ENCODE assay signal across 8 mouse cellular contexts in genomic region chr13:70545261-70545660, GRCm38 (mm10).
A peak's percentile ranks its signal among the peaks of the same experiment; 100 is the strongest.
DNase-seq lines count a peak whose midpoint lies in the region; ATAC-seq and TF ChIP-seq lines count a peak whose summit lies in the region.

No protein-coding gene starts in this region.

- no peaks in the 10 kb centered on the region for H3K79me2 ChIP-seq in heart, adult 2 months (replicated peaks; ENCODE audit: control insufficient read depth, insufficient read depth, low read length)

- H3K36me3 ChIP-seq in heart, adult 2 months (ENCODE audit: control insufficient read depth, insufficient read depth, low read length) = no peaks in the 10 kb centered on the region
- H3K36me3 ChIP-seq in midbrain, embryonic 14.5 days (ENCODE audit: control insufficient read depth, insufficient read depth, low read length) = no peaks in the 10 kb centered on the region
- H3K36me3 ChIP-seq in midbrain, embryonic 13.5 days = no peaks in the 10 kb centered on the region

- no peak for TF ChIP-seq EP300 in heart, adult 2 months (IDR thresholded peaks at IDR 0.05; ENCODE audit: insufficient read depth, low read depth, low read length)

- DNase-seq in heart, adult 2 months = no peak
- DNase-seq in heart, postnatal 4 days = no peak
- DNase-seq in midbrain, embryonic 14.5 days = peak; percentile 78
- DNase-seq in retina, postnatal 1 day = peak; percentile 65
- no peak for DNase-seq in layer of hippocampus, adult 11-12 months (ENCODE audit: low spot score)

- no peak for TF ChIP-seq POLR2A in heart, adult 2 months (IDR thresholded peaks at IDR 0.05; ENCODE audit: insufficient read depth, low read depth, low read length)
- TF ChIP-seq POLR2A in cortical plate, adult 2 months (IDR thresholded peaks at IDR 0.05; ENCODE audit: extremely low read depth, insufficient read depth, low read length) = no peak

- no peaks in the 10 kb centered on the region for H3K9me3 ChIP-seq in midbrain, embryonic 14.5 days (ENCODE audit: control insufficient read depth, low read length)
- H3K9me3 ChIP-seq in midbrain, embryonic 13.5 days = no peaks in the 10 kb centered on the region

- no peak overlapping the region for H3K27ac ChIP-seq in heart, adult 2 months
- H3K27ac ChIP-seq in midbrain, embryonic 14.5 days (replicated peaks; ENCODE audit: low read depth, low read length) = no peak overlapping the region
- H3K27ac ChIP-seq in midbrain, embryonic 13.5 days = no peak overlapping the region
- H3K27ac ChIP-seq in cortical plate, adult 2 months (ENCODE audit: insufficient read depth, low read length) = no peak overlapping the region

- TF ChIP-seq CTCF in heart, adult 2 months (IDR thresholded peaks at IDR 0.05) = peak; percentile 59
- TF ChIP-seq CTCF in cortical plate, adult 2 months (IDR thresholded peaks at IDR 0.05; ENCODE audit: extremely low read depth, insufficient read depth, low read length) = peak; percentile 63

- ATAC-seq in midbrain, embryonic 14.5 days (ENCODE audit: low FRiP score, low TSS enrichment) = no peak
- no peak for ATAC-seq in midbrain, embryonic 13.5 days
- no peak for ATAC-seq in megakaryocyte-erythroid progenitor cell, adult 5-6 weeks (replicated peaks; ENCODE audit: low FRiP score, low TSS enrichment, poor library complexity, severe bottlenecking)

- no peaks in the 10 kb centered on the region for H3K4me1 ChIP-seq in heart, adult 2 months (ENCODE audit: control insufficient read depth, insufficient read depth, low read length)
- H3K4me1 ChIP-seq in midbrain, embryonic 14.5 days (ENCODE audit: control insufficient read depth, insufficient read depth, low read length) = peaks cover 8% of the 10 kb centered on the region
- peaks cover 9% of the 10 kb centered on the region for H3K4me1 ChIP-seq in midbrain, embryonic 13.5 days (replicated peaks)
- H3K4me1 ChIP-seq in cortical plate, adult 2 months (ENCODE audit: control insufficient read depth, insufficient read depth, low read length) = no peaks in the 10 kb centered on the region

- 6% methylated on average over 1 of the region's 1 CpGs for WGBS in heart, adult 2 months
- 5% methylated on average over 1 of the region's 1 CpGs for WGBS in midbrain, embryonic 14.5 days
- 6% methylated on average over 1 of the region's 1 CpGs for WGBS in midbrain, embryonic 13.5 days

- H3K9ac ChIP-seq in heart, adult 2 months (ENCODE audit: low read depth, low read length) = no peak overlapping the region
- H3K9ac ChIP-seq in midbrain, embryonic 14.5 days (replicated peaks; ENCODE audit: low read length) = no peak overlapping the region
- no peak overlapping the region for H3K9ac ChIP-seq in midbrain, embryonic 13.5 days (replicated peaks)

- no peaks in the 10 kb centered on the region for H3K27me3 ChIP-seq in heart, adult 2 months (ENCODE audit: control insufficient read depth, insufficient read depth, low read length)
- no peaks in the 10 kb centered on the region for H3K27me3 ChIP-seq in midbrain, embryonic 14.5 days (ENCODE audit: control insufficient read depth, insufficient read depth, low read length)
- no peaks in the 10 kb centered on the region for H3K27me3 ChIP-seq in midbrain, embryonic 13.5 days

- no peak overlapping the region for H3K4me3 ChIP-seq in heart, adult 2 months
- H3K4me3 ChIP-seq in midbrain, embryonic 14.5 days (replicated peaks; ENCODE audit: low read depth, low read length) = no peak overlapping the region
- H3K4me3 ChIP-seq in midbrain, embryonic 13.5 days (replicated peaks) = no peak overlapping the region
- no peak overlapping the region for H3K4me3 ChIP-seq in cortical plate, adult 2 months (ENCODE audit: insufficient read depth, low read length)

- intact Hi-C loops in heart, adult 2 months (cut with DNase I) = no loop called here

- H3K4me2 ChIP-seq in midbrain, embryonic 14.5 days (ENCODE audit: low read length) = no peak overlapping the region
- no peak overlapping the region for H3K4me2 ChIP-seq in midbrain, embryonic 13.5 days (replicated peaks)

Comparison
In these comparisons a context has a peak if more than half of its experiments do, and no peak if none do; other contexts are left out.
1. DNase-seq: peak in midbrain, embryonic 14.5 days (single experiment) and retina, postnatal 1 day (single experiment); none in heart, adult 2 months (0 of 2), heart, postnatal 4 days (single experiment) and layer of hippocampus, adult 11-12 months (single experiment).